Mouse (Mus musculus) hindbrain, embryonic 11.5 days (tissue): ENCODE data around the gene Ube2v1. TPM values are rescaled to one million over a fixed set of nuclear protein-coding genes. Genes with fewer than 3 reads are reported as not detected.
"Not testable (repeated sequence)": the region's sequence is repeated elsewhere in the genome, so short reads cannot be mapped to it uniquely, and the experiment has no call there.

Source experiments
- ATAC-seq: fragments of 200-750 bp; cut with Nextera tagmentation; 2 replicates; pipeline ENCODE4 v1.8.0; 2017; ENCODE audit warnings: mild to moderate bottlenecking, moderate TSS enrichment, moderate library complexity; ENCODE audit not compliant: low FRiP score
- DNase-seq: peaks from one replicate; pipeline ENCODE4 v3.0.0-alpha.2; 2015; ENCODE audit warnings: low spot score
- H3K27ac ChIP-seq: fragments of 300-500 bp; sonication (generic); 2 replicates; pipeline ENCODE4 v1.5.1; 2014; ENCODE audit warnings: mild to moderate bottlenecking, low read depth, low read length
- H3K27me3 ChIP-seq: fragments of 300-500 bp; sonication (generic); 2 replicates; pipeline ENCODE4 v1.6.1; 2014; ENCODE audit warnings: mild to moderate bottlenecking, low read length, moderate library complexity, mixed read lengths; ENCODE audit not compliant: control insufficient read depth, insufficient read depth
- H3K36me3 ChIP-seq: fragments of 300-500 bp; sonication (generic); 2 replicates; pipeline ENCODE4 v1.6.1; 2014; ENCODE audit warnings: mild to moderate bottlenecking, low read length, moderate library complexity, mixed read lengths; ENCODE audit not compliant: control insufficient read depth, insufficient read depth
- H3K4me1 ChIP-seq: fragments of 300-500 bp; sonication (generic); replicated peaks from 2 replicates; pipeline ENCODE4 v1.6.1; 2014; ENCODE audit warnings: low read length, mixed read lengths; ENCODE audit not compliant: control insufficient read depth, insufficient read depth
- H3K4me2 ChIP-seq: fragments of 300-500 bp; sonication (generic); replicated peaks from 2 replicates; pipeline ENCODE4 v1.6.1; 2014; ENCODE audit warnings: mild to moderate bottlenecking, low read depth, low read length
- H3K4me3 ChIP-seq: fragments of 300-500 bp; sonication (generic); 2 replicates; pipeline ENCODE4 v1.5.1; 2014; ENCODE audit warnings: low read depth, low read length
- H3K9ac ChIP-seq: fragments of 300-500 bp; sonication (generic); 2 replicates; pipeline ENCODE4 v1.6.1; 2014; ENCODE audit warnings: low read depth, low read length
- H3K9me3 ChIP-seq: fragments of 300-500 bp; sonication (generic); 2 replicates; pipeline ENCODE4 v1.6.1; 2016; ENCODE audit warnings: low read length; ENCODE audit not compliant: control insufficient read depth
- WGBS: fragments of 180-500 bp; shearing (Covaris S2); extraction: QIAGEN DNeasy Blood & Tissue Kit; methylation state at CpG from one replicate; pipeline ENCODE4 v1.1.7; 2014; 5-methylcytosine and 5-hydroxymethylcytosine counted together
- polyA plus RNA-seq: library from polyadenylated mRNA; unstranded; fragments of >200 nt; fragmentation: Nextera tagmentation; extraction: Ambion mirVana; gene quantifications from 2 replicates; pipeline ENCODE4 v1.2.1, GENCODE M21; 2014

Gene Ube2v1
- polyA plus RNA-seq, 1 experiment from 2014 or later, result 237 TPM

- WGBS, result 86% methylated on average over 9 of the region's 9 CpGs
- Histone ChIP-seq H3K9me3 (no peaks in the 10 kb centered on the region), H3K4me1 (no peaks in the 10 kb centered on the region), H3K36me3 (0 out of 2 replicates have a peak, but pooled peaks cover 2% of the 10 kb centered on the region), H3K4me2 (no peak overlapping the region), H3K27ac (no peak overlapping the region), H3K4me3 (no peak overlapping the region), H3K27me3 (no peaks in the 10 kb centered on the region), H3K9ac (no peak overlapping the region)
- DNase-seq, result no peak
- no peak for ATAC-seq
These were observed 10.4 kb downstream of the Ube2v1 start for GRCm38 (mm10) chr2:167621255-167622087.

- Histone ChIP-seq H3K9ac (no peak overlapping the region), H3K27ac (no peak overlapping the region), H3K9me3 (no peaks in the 10 kb centered on the region), H3K4me3 (no peak overlapping the region), H3K4me1 (no peaks in the 10 kb centered on the region), H3K36me3 (peaks cover 8% of the 10 kb centered on the region; the same call in 1 of the 2 replicates), H3K4me2 (no peak overlapping the region), H3K27me3 (no peaks in the 10 kb centered on the region)
- ATAC-seq, result no peak
- DNase-seq, result no peak
- WGBS, result 68% methylated on average over 4 of the region's 4 CpGs
These were observed 14.4 kb downstream of the Ube2v1 start for GRCm38 (mm10) chr2:167617472-167617871.

GRCm38 (mm10) chr2:167617034-167617433 lies 14.9 kb downstream of the Ube2v1 start:
- 94% methylated on average over 3 of the region's 3 CpGs for WGBS
- Histone ChIP-seq H3K27ac (no peak overlapping the region), H3K4me3 (no peak overlapping the region), H3K9me3 (no peaks in the 10 kb centered on the region), H3K9ac (no peak overlapping the region), H3K36me3 (peaks cover 8% of the 10 kb centered on the region; the same call in 1 of the 2 replicates), H3K4me2 (no peak overlapping the region), H3K27me3 (no peaks in the 10 kb centered on the region), H3K4me1 (no peaks in the 10 kb centered on the region)
- no peak for DNase-seq
- ATAC-seq, result no peak

GRCm38 (mm10) chr2:167613335-167613734 lies 18.6 kb downstream of the Ube2v1 start:
- H3K9me3 ChIP-seq, H3K9ac ChIP-seq, H3K4me3 ChIP-seq, H3K4me2 ChIP-seq, ATAC-seq, H3K27ac ChIP-seq, H3K36me3 ChIP-seq, DNase-seq, H3K4me1 ChIP-seq, H3K27me3 ChIP-seq: not testable (repeated sequence)
- WGBS, result 95% methylated on average over 7 of the region's 7 CpGs

GRCm38 (mm10) chr2:167612122-167612521 lies 19.8 kb downstream of the Ube2v1 start:
- no peak for ATAC-seq
- Histone ChIP-seq H3K27ac (no peak overlapping the region), H3K27me3 (no peaks in the 10 kb centered on the region)

GRCm38 (mm10) chr2:167611287-167611686 lies 20.6 kb downstream of the Ube2v1 start:
- Histone ChIP-seq H3K36me3 (peaks cover 5% of the 10 kb centered on the region; the same call in 1 of the 2 replicates), H3K27ac (no peak overlapping the region), H3K4me3 (no peak overlapping the region), H3K27me3 (no peaks in the 10 kb centered on the region), H3K4me2 (no peak overlapping the region), H3K9me3 (no peaks in the 10 kb centered on the region), H3K9ac (no peak overlapping the region), H3K4me1 (no peaks in the 10 kb centered on the region)
- ATAC-seq (no peak), DNase-seq (no peak)
- WGBS, result 91% methylated on average over 10 of the region's 10 CpGs

More at GRCm38 (mm10) chr2:167612122-167612521, 19.8 kb downstream of the Ube2v1 start:
- H3K4me1 ChIP-seq, result no peaks in the 10 kb centered on the region
- peaks cover 8% of the 10 kb centered on the region; the same call in 1 of the 2 replicates for H3K36me3 ChIP-seq
- H3K4me3 ChIP-seq, result no peak overlapping the region
- H3K9me3 ChIP-seq, result no peaks in the 10 kb centered on the region
- H3K4me2 ChIP-seq, result no peak overlapping the region
- WGBS, result 95% methylated on average over 14 of the region's 14 CpGs
- no peak overlapping the region for H3K9ac ChIP-seq
- DNase-seq, result no peak

GRCm38 (mm10) chr2:167606745-167607123 lies 25.2 kb downstream of the Ube2v1 start:
- Histone ChIP-seq H3K9me3 (no peaks in the 10 kb centered on the region), H3K4me3 (no peak overlapping the region), H3K27ac (no peak overlapping the region), H3K27me3 (no peaks in the 10 kb centered on the region), H3K4me2 (no peak overlapping the region), H3K36me3 (no peaks in the 10 kb centered on the region), H3K9ac (no peak overlapping the region), H3K4me1 (no peaks in the 10 kb centered on the region)
- ATAC-seq (no peak), DNase-seq (no peak)
- 87% methylated on average over 4 of the region's 4 CpGs for whole genome bisulfite sequencing

- DNase-seq (no peak), ATAC-seq (no peak)
- Histone ChIP-seq H3K27me3 (no peaks in the 10 kb centered on the region), H3K27ac (no peak overlapping the region), H3K9me3 (no peaks in the 10 kb centered on the region), H3K4me3 (no peak overlapping the region), H3K4me2 (no peak overlapping the region), H3K9ac (no peak overlapping the region), H3K36me3 (no peaks in the 10 kb centered on the region), H3K4me1 (no peaks in the 10 kb centered on the region)
- WGBS, result 82% methylated on average over 17 of the region's 17 CpGs
These were observed 25.8 kb downstream of the Ube2v1 start for GRCm38 (mm10) chr2:167605817-167606744.
